Mouse (Mus musculus) forebrain, embryonic 10.5 days (tissue): ENCODE data around the gene Vezt. TPM values are rescaled to one million over a fixed set of nuclear protein-coding genes. Genes with fewer than 3 reads are reported as not detected.
A peak's percentile ranks its signal among the peaks of the same experiment; 100 is the strongest.

Source experiments
- DNase-seq: peaks from one replicate; pipeline ENCODE4 v3.0.0-alpha.2; 2017; ENCODE audit warnings: low spot score; ENCODE audit errors: extremely low spot score
- H3K27ac ChIP-seq: fragments of 300-500 bp; sonication (generic); 2 replicates; pipeline ENCODE4 v1.5.1; 2016; ENCODE audit warnings: mild to moderate bottlenecking
- H3K27me3 ChIP-seq: fragments of 300-500 bp; sonication (generic); 2 replicates; pipeline ENCODE4 v1.6.1; 2016; ENCODE audit warnings: mild to moderate bottlenecking; ENCODE audit not compliant: poor library complexity, severe bottlenecking
- H3K36me3 ChIP-seq: fragments of 300-500 bp; sonication (generic); replicated peaks from 2 replicates; pipeline ENCODE4 v1.6.1; 2016; ENCODE audit warnings: mild to moderate bottlenecking, moderate library complexity
- H3K4me1 ChIP-seq: fragments of 300-500 bp; sonication (generic); 2 replicates; pipeline ENCODE4 v1.6.1; 2016
- H3K4me3 ChIP-seq: fragments of 300-500 bp; sonication (generic); 2 replicates; pipeline ENCODE4 v1.5.1; 2016; ENCODE audit warnings: mild to moderate bottlenecking, moderate library complexity
- H3K9me3 ChIP-seq: fragments of 300-500 bp; sonication (generic); 2 replicates; pipeline ENCODE4 v1.6.1; 2016; ENCODE audit warnings: mild to moderate bottlenecking, moderate library complexity
- WGBS: fragments of 180-500 bp; shearing (Covaris S2); methylation state at CpG from one replicate; pipeline ENCODE4 v1.1.7; 2016; 5-methylcytosine and 5-hydroxymethylcytosine counted together
- polyA plus RNA-seq: library from polyadenylated mRNA; unstranded; fragments of >200 nt; fragmentation: Nextera tagmentation; extraction: Ambion mirVana; gene quantifications from 2 replicates; pipeline ENCODE4 v1.2.1, GENCODE M21; 2016

The Vezt gene
- 28.1 and 28.9 TPM in 2 replicates for polyA plus RNA-seq

DNA sequence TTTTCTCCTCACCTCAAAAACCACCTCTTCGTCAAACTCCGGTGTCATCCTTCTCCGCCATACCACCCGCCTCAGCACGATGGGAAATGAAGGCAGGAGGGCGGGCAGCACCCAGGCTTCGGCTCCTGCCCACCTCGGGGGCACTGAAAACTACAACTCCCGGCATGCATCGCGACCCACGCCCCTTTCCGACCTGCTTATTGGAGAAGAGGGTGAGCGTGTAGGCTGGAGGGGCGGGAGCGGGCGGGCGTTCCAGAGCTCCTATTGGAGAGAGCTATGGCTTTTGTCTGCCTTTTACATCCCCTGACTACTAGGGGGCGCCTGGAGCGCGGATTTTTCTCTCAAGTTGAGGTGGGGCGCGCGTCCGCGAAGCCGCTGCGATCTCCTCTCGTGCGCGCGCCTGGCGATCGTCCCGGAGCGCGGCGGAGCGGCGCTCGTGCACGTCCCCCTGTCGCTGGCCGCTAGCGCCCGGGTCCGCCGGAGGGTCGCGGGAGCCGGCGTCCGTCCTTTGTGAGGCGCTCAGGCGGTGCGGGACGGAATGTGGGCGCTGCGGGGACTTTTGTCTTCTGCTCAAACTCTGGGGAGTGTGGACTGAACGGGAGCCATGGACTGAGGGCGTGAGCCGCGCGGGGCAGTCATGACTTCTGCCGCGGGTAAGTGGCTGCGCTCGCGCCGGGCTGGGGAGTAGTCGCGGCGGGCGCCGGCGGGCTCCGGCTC is at the start of gene Vezt, which contains the start of gene Fgd6:
TSS of gene Vezt (minus strand) at position 160 of the 717 bp plus-strand sequence.
TSS of gene Fgd6 (plus strand) at position 344 of the 717 bp plus-strand sequence.
- no peaks in the 10 kb centered on the region for H3K27me3 ChIP-seq
- WGBS: under 1% methylated on average over 69 of the region's 77 CpGs
- no peaks in the 10 kb centered on the region for H3K9me3 ChIP-seq
- H3K4me1 ChIP-seq: peaks cover 32% of the 10 kb centered on the region
- DNase-seq: peak; percentile 99
- H3K4me3 ChIP-seq: peak within 1 kb of the TSS; percentile 90
- H3K27ac ChIP-seq: peak within 1 kb of the TSS; percentile 92
- peaks cover 1% of the 10 kb centered on the region for H3K36me3 ChIP-seq

DNA sequence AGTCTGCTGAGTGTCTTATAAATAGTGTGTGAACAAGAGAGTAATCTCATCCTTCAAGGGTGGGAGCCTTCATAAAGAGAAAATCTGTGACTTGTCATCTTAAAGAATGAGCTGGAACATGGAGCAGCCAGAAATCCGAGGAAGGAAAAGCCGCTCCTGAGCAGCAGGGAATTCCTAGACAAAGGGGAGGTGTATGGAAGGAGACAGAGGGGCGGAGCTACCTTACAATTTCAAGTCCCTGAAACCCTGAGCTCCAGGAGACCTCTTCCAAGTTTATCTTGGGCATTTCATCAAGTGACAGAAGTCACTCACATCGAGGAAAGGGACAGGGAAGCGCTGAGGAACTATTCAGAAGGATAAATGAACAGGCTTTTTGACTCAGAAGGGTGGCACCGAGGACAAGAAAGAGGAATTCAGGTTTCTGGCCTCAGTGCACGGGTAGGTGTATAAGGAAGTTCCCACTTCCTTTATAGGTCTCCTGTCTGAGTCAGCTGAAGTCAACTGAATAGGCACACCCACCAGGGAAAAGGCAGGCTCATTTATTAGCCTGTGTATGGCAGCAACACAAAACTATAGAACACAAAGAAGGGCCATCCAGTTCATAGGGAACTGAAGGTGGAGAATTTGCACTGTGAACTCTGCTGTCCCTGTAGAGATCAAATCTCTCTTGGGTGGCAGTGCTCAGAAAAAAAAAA is 46.6 kb upstream of the Vezt start:
- no peak for DNase-seq
- Histone ChIP-seq H3K4me1 (peaks cover 30% of the 10 kb centered on the region), H3K9me3 (no peaks in the 10 kb centered on the region), H3K27me3 (no peaks in the 10 kb centered on the region), H3K4me3 (no peak overlapping the region), H3K27ac (no peak overlapping the region), H3K36me3 (no peaks in the 10 kb centered on the region)
- 47% methylated on average over 7 of the region's 7 CpGs for WGBS

DNA sequence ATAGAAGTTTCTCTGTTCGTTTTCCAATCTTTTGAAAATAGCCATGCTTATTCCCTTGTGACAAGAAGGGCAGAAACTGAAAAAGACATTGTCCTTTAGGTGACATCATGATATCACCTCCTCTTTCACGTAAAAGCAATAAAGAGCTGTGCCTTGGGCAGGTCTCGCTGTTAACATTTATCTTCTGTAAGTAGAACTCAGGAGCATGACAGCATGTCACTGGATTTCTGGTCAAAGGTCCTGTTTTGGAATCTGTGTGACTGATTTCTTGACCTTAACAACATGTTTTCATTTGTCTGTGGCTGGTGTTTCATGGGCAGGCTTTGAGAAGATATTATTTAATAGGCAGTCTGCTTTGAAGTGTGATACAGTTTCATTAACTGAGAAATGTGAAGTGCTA is 45.1 kb upstream of the Vezt start:
- Histone ChIP-seq H3K4me1 (peaks cover 30% of the 10 kb centered on the region), H3K9me3 (no peaks in the 10 kb centered on the region), H3K4me3 (no peak overlapping the region), H3K27ac (no peak overlapping the region), H3K27me3 (no peaks in the 10 kb centered on the region), H3K36me3 (no peaks in the 10 kb centered on the region)
- no peak for DNase-seq
- WGBS: 79% methylated on average over 3 of the region's 3 CpGs

DNA sequence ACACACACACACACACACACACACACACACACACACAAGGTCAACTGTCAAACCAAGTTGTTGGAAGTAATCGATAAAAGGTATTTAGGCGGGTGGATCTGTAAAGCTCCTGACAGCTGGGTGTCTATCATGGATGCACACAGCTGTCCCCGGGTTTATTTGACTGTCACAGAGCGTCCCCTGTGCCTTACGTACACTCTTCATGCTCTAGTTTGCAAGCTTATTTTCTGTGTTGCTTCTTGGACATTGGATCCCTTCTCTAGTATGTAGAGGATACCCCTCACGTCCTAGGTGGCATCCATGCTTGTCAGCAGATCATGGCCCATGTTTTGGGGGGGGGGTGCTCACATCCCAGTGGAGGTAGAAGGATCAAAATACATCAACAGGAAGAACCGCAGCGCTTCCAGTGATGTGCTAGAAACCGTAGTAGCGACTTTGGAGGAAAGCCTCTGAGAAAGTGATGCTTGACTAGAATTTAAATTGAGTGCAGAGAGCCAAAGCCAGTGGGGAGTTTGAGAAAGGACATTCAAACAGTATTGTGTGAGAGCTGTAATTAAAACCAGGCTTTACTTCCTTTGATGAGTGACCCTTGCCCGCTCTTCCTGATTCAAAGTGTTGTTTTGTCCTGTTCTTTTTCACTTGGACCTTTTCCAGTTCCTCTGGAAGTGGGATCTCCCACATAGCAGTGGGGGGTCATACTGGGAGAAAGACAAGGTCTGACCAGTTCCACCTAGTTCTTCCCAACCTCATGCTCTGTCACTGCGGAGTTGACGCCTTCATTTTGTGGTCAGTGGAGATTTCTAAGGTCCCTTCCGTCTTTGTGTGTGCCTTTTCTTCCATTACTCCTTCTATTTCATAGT is 41.6 kb upstream of the Vezt start:
- Histone ChIP-seq H3K4me1 (peaks cover 37% of the 10 kb centered on the region), H3K36me3 (peaks cover 8% of the 10 kb centered on the region), H3K27me3 (no peaks in the 10 kb centered on the region), H3K27ac (no peak overlapping the region; the same call in 1 of the 2 replicates), H3K4me3 (no peak overlapping the region), H3K9me3 (no peaks in the 10 kb centered on the region)
- DNase-seq: no peak
- 72% methylated on average over 14 of the region's 14 CpGs for WGBS

DNA sequence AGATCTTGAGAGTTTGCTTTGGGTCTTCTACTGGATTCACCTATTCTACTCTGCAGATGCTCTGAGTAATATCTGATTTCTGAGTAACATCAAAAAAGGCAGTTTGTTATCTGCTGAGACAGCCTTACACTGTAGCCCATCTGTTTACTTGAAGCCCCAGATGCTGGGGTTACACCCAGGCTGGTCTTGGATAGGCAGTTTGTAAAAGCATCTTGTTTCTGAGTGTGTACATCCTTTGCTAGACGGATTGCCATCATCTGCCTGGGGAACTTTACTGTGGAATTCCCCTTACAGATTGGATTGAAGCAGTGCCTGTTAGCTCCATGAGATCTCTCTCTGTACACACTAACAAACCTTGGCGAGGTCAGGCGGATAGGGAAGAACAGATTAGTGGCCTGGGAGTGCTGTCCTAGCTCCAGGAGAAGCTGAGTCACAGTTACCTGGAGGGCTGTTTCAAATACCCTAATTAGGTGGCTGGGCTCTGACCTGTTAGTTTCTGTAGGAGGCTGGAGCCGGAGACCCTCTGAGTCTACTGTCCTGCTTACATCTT is 37.4 kb upstream of the Vezt start:
- peaks cover 31% of the 10 kb centered on the region for H3K4me1 ChIP-seq
- 0 out of 2 replicates have a peak overlapping the region, but pooled peaks have one; percentile 62 for H3K27ac ChIP-seq
- no peaks in the 10 kb centered on the region for H3K9me3 ChIP-seq
- no peak overlapping the region for H3K4me3 ChIP-seq
- H3K27me3 ChIP-seq: no peaks in the 10 kb centered on the region
- peaks cover 8% of the 10 kb centered on the region for H3K36me3 ChIP-seq
- 83% methylated on average over 4 of the region's 4 CpGs for WGBS
- no peak for DNase-seq

DNA sequence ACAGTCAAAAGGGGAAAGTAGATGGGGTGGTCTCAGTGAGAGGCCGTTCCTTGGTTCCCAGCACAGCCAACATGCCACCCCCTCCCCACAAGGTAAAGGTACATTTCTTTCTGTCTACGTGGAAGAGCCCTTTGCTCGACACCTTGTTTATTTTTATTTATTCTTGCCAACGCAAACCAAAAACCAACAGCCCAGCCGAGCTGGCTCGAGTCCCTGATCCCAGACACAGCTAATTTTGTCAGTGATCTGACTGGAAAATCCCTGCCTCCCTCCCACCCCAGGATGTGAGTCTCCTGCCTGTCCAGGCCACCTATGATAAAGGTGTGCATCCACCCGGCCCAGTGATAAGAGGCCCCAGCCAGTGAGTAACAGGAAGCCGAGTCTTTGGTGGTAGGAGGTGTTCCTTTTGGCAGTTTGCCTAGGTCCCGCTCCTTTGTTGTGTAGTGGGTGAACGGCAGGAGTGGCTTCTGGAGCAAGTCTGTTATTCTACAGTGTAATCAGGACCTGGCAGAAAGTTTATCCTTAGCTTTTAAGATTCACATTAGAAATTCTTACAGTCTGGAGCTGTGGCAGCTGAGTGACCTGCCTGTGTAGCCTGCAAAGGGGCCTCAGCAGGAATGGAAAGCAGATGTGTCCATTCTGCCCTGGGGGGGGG is 36.8 kb upstream of the Vezt start:
- Histone ChIP-seq H3K36me3 (peaks cover 8% of the 10 kb centered on the region), H3K27ac (peak overlapping the region; percentile 62; the same call in 1 of the 2 replicates), H3K9me3 (no peaks in the 10 kb centered on the region), H3K4me1 (peaks cover 26% of the 10 kb centered on the region), H3K4me3 (no peak overlapping the region), H3K27me3 (no peaks in the 10 kb centered on the region)
- DNase-seq: no peak
- 78% methylated on average over 10 of the region's 10 CpGs for WGBS

DNA sequence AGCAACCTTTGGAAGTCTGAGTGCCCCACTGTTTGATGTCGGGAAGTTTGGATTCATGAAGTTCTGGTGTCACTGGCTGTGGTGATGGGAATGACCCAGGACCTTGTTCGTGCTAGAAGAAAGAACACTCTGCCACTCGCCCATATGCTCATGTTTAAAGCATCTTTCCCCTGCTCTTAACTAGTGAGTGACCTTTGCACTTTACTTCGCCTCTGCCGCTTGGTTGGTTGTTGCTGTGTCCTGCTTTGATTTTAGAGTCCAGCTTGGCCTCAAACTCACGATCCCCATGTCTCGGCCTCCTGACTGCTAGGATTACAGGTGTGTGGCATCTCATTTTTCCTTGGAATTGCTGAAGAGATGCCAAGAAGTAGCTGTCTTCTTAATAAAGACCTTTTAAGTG is 36.0 kb upstream of the Vezt start:
- 65% methylated on average over 7 of the region's 7 CpGs for WGBS
- no peak overlapping the region for H3K4me3 ChIP-seq
- no peak for DNase-seq

DNA sequence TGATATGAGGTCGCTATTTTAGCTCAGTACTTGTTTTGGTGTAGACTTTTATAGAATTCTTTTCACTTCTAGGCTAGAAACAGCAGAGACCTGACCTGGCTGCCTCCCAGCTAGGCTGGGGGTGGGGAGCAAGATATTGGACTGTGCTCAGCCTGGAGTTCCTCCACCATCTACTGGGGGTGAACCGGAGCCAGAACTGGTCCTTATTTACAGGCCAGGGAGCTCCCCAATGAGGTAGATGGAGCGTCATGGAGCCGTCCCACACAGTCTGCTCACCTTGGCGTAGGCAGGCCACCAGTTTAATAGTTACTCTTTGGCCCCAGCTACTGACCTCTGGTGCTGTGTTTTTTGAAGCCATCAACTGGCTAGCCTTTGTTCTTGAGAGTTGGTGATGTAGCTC is 33.1 kb upstream of the Vezt start:
- Histone ChIP-seq H3K36me3 (no peaks in the 10 kb centered on the region), H3K9me3 (no peaks in the 10 kb centered on the region), H3K27ac (no peak overlapping the region), H3K4me1 (peaks cover 31% of the 10 kb centered on the region), H3K4me3 (no peak overlapping the region), H3K27me3 (no peaks in the 10 kb centered on the region)
- DNase-seq: no peak
- 87% methylated on average over 5 of the region's 5 CpGs for WGBS

More for the DNA sequence above, 36.0 kb upstream of the Vezt start:
- peaks cover 26% of the 10 kb centered on the region for H3K4me1 ChIP-seq
- no peak overlapping the region for H3K27ac ChIP-seq
- H3K9me3 ChIP-seq: no peaks in the 10 kb centered on the region
- H3K27me3 ChIP-seq: no peaks in the 10 kb centered on the region
- peaks cover 8% of the 10 kb centered on the region for H3K36me3 ChIP-seq

DNA sequence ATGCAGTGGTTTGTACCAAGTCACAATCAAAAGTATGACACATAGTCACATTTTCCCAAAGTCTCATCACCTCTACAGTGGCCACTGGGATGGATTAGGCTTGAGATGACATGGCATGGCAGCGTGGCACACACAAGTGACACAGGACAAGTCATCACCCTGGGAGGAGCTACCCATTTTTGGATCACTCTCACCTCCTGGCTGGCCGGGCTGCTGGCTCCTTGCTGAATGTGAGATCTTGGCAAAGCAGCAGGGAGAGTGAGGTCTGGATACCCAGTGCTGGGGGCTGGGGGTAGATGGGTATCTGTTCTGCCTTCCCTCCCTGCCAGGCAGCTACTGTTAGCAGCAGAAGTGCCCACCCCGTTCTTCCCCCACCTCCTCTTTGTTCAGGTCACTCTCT is 31.3 kb upstream of the Vezt start:
- H3K4me3 ChIP-seq: no peak overlapping the region
- 67% methylated on average over 3 of the region's 3 CpGs for whole genome bisulfite sequencing
- DNase-seq: no peak
- H3K27me3 ChIP-seq: no peaks in the 10 kb centered on the region
- H3K27ac ChIP-seq: no peak overlapping the region
- H3K36me3 ChIP-seq: no peaks in the 10 kb centered on the region
- H3K9me3 ChIP-seq: no peaks in the 10 kb centered on the region
- peaks cover 24% of the 10 kb centered on the region for H3K4me1 ChIP-seq

DNA sequence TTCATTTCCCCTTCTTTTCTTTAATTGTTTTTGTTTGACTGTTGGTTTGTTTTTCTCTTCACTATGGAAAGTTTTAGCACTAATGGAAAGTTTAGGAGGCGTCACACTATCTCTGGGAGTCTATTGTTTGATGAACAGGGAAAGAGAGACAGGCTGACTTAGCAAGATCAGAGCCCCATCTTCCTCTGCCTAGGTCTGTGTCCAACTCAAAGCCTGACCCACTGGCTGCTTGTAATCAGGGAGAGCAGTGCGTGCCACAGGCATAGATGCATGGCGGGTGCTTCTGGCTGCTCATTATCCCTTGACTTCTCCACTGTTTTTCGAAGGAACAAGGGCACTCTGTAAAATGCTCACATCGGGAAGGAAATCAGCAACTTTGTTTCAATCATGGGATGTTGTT is 26.7 kb upstream of the Vezt start:
- Histone ChIP-seq H3K9me3 (no peaks in the 10 kb centered on the region), H3K27me3 (no peaks in the 10 kb centered on the region), H3K36me3 (no peaks in the 10 kb centered on the region), H3K27ac (no peak overlapping the region), H3K4me3 (no peak overlapping the region), H3K4me1 (peaks cover 20% of the 10 kb centered on the region)
- no peak for DNase-seq
- 76% methylated on average over 5 of the region's 5 CpGs for WGBS

DNA sequence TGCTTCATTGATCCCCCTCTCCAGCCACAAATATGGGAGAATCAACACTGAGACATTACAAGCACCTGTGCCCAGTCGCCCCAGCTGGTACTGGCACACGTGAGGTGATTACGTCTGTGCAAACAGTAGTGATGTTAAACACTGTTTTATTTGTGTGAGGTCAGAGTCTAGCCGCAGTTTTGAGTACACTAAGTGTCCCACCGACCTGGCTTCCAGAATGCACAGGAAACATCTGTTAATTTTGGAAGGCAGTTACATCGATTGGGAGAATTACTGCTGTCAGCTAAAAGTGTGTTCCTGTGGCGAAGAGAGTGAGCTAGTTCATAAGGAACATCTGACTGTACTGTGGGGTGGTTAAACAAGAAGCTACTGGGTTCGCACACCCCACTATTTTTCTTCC is 24.6 kb upstream of the Vezt start:
- DNase-seq: no peak
- Histone ChIP-seq H3K36me3 (no peaks in the 10 kb centered on the region), H3K9me3 (no peaks in the 10 kb centered on the region), H3K4me3 (no peak overlapping the region), H3K27ac (no peak overlapping the region), H3K27me3 (no peaks in the 10 kb centered on the region), H3K4me1 (peaks cover 14% of the 10 kb centered on the region)
- WGBS: 95% methylated on average over 8 of the region's 8 CpGs

DNA sequence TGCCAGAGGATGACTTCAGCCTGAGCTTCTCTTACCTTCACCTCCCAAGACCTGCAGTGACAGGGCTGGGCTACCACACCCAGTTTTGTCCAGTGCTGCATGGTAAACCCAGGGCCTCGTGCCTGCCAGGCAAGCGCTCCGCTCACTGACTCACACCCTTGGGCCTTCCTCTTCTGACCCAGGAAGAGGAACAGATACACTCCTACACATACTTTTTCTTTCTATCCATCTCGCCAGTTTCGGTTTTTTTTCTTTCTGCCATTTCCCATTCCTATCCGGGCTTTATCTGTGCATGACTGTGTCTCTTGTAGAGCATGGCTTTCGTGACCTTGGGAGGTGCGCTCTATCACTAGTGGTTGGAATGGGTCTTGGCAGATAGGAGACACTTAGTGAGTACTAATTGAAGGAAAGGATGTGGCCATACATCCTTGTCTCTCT is 24.0 kb upstream of the Vezt start:
- Histone ChIP-seq H3K4me3 (no peak overlapping the region), H3K36me3 (no peaks in the 10 kb centered on the region), H3K9me3 (no peaks in the 10 kb centered on the region), H3K4me1 (peaks cover 13% of the 10 kb centered on the region), H3K27ac (no peak overlapping the region), H3K27me3 (no peaks in the 10 kb centered on the region)
- WGBS: 93% methylated on average over 8 of the region's 8 CpGs
- DNase-seq: no peak
